Mouse (Mus musculus) right cerebral cortex, postnatal 36 days (tissue): ENCODE measurements at regions not wholly inside any gene's neighbourhood (a gene's known extent, or its start where the extent isn't known, plus 50 kb on each side); places are given as distances from the start of the nearest gene placed in this dataset.

Source experiments
- DNase-seq, 2 experiments: peaks; one replicate each; pipeline ENCODE4 v3.0.0; 2022; ENCODE audit warnings: low spot score in 2 of 2, mixed read lengths in 1 of 2

GRCm38 (mm10) chr9:30581271-30581821 is 154.4 kb downstream of the Snx19 start:
- no peak for DNase-seq

- no peak for DNase-seq
Measured at GRCm38 (mm10) chr9:30580500-30580899, 153.6 kb downstream of the Snx19 start.

- no peak for DNase-seq
Measured at GRCm38 (mm10) chr9:30578213-30578612, 151.3 kb downstream of the Snx19 start.

- no peak for DNase-seq
Measured at GRCm38 (mm10) chr9:30577243-30577642, 150.3 kb downstream of the Snx19 start.

GRCm38 (mm10) chr9:30575531-30575930 is 148.6 kb downstream of the Snx19 start:
- no peak for DNase-seq

GRCm38 (mm10) chr9:30573294-30573693 is 146.4 kb downstream of the Snx19 start:
- no peak for DNase-seq

- DNase-seq: no peak
Measured at GRCm38 (mm10) chr9:30571014-30571413, 144.1 kb downstream of the Snx19 start.

- no peak for DNase-seq
Measured at GRCm38 (mm10) chr9:30564765-30565680, 138.1 kb downstream of the Snx19 start.

GRCm38 (mm10) chr9:30563399-30563798 is 136.5 kb downstream of the Snx19 start:
- DNase-seq: no peak

GRCm38 (mm10) chr9:30554908-30555307 is 128.0 kb downstream of the Snx19 start:
- DNase-seq: no peak

- DNase-seq: no peak
Measured at GRCm38 (mm10) chr9:30552721-30553120, 125.8 kb downstream of the Snx19 start.

- no peak for DNase-seq
Measured at GRCm38 (mm10) chr9:30549892-30550515, 123.1 kb downstream of the Snx19 start.

GRCm38 (mm10) chr9:30539858-30540257 is 113.0 kb downstream of the Snx19 start:
- no peak for DNase-seq

- no peak for DNase-seq
Measured at GRCm38 (mm10) chr9:30536508-30537100, 109.7 kb downstream of the Snx19 start.

GRCm38 (mm10) chr9:30534961-30535360 is 108.1 kb downstream of the Snx19 start:
- no peak for DNase-seq

- DNase-seq: peak; percentile 4 to 28
Measured at GRCm38 (mm10) chr9:30533780-30534343, 107.0 kb downstream of the Snx19 start.

GRCm38 (mm10) chr9:30533091-30533779 is 106.3 kb downstream of the Snx19 start:
- DNase-seq: no peak

- no peak for DNase-seq
Measured at GRCm38 (mm10) chr9:30525086-30525485, 98.2 kb downstream of the Snx19 start.

- no peak for DNase-seq
Measured at GRCm38 (mm10) chr9:30524401-30525066, 97.6 kb downstream of the Snx19 start.

GRCm38 (mm10) chr9:30523852-30524251 is 96.9 kb downstream of the Snx19 start:
- DNase-seq: no peak
